Mouse (Mus musculus) Muller cell, postnatal 12 days (primary cell): ENCODE results near the gene Gltpd2.
A peak's percentile ranks its signal among the peaks of the same experiment; 100 is the strongest.

Experiments used
- DNase-seq: peaks from one replicate; pipeline ENCODE4 v3.0.0-alpha.2; 2015; ENCODE audit errors: inconsistent ontology term

Gltpd2 gene

GRCm38 (mm10) chr11:70563470-70564275, 44.7 kb downstream of the Gltpd2 start:
- peak; percentile 46 for DNase-seq

GRCm38 (mm10) chr11:70564276-70564873, 45.4 kb downstream of the Gltpd2 start:
- no peak for DNase-seq

GRCm38 (mm10) chr11:70566586-70566985, 47.6 kb downstream of the Gltpd2 start:
- no peak for DNase-seq
